29 mouse cellular contexts compared by ENCODE assay signal in the genomic region with DNA sequence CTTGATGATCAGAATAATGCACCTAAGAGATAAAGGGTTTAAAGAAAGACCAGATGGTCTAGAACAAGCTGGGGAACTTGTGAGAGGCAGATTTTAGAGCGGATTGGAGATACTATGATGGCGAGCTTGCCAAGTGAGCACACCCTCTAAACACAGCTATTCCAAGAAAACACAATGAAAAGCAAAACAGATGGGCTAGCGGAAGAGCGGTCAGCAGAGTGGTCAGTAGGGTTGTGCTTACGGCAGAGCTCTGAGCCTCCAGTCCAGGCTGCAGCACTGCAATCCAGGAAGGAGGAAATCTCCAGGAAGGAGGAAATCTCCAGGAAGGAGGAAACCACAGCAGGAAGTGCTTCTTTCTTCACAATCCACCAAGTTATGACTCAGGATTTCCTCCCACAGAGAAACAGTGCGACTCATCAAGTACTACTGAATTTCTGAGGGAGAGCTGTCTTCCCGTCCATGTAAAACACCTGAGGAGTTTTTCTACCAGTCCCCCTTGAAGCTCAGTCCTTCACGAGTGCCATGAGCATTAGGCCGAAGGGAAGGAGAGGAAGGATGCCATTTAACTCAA. TPM values are rescaled to one million over a fixed set of nuclear protein-coding genes. Genes with fewer than 3 reads are reported as not detected.
DNase-seq lines count a peak whose midpoint lies in the region; ATAC-seq and TF ChIP-seq lines count a peak whose summit lies in the region.
"Had no signal": no experiment of that assay in that cellular context is flagged by ENCODE, and none has a peak within 500 bp of the region (broad histone marks: within the 10 kb centered on the region; RNA-seq: fewer than 3 reads in every experiment).

No protein-coding gene starts in this region.

- no peaks in the 10 kb centered on the region; the same call in 1 of the 2 replicates for H3K4me1 ChIP-seq in liver, adult 2 months (ENCODE audit: control insufficient read depth, insufficient read depth, low read length)
- no peaks in the 10 kb centered on the region for H3K4me1 ChIP-seq in liver, embryonic 11.5 days (replicated peaks; ENCODE audit: control insufficient read depth, insufficient read depth, low read length)
- H3K4me1 ChIP-seq in E14TG2a.4 (replicated peaks; ENCODE audit: low read depth, low read length) = peaks cover 60% of the 10 kb centered on the region
- peaks cover 8% of the 10 kb centered on the region for H3K4me1 ChIP-seq in bone marrow, adult 2 months (ENCODE audit: control insufficient read depth, insufficient read depth, low read length)
- H3K4me1 ChIP-seq in hindbrain, embryonic 16.5 days (ENCODE audit: control insufficient read depth, insufficient read depth, low read depth, low read length) = no peaks in the 10 kb centered on the region
- H3K4me1 ChIP-seq in intestine, postnatal 0 days (replicated peaks; ENCODE audit: control insufficient read depth, insufficient read depth, low read length) = no peaks in the 10 kb centered on the region
- H3K4me1 ChIP-seq: embryonic facial prominence, embryonic 12.5 days; hindbrain, embryonic 13.5 days; kidney, embryonic 15.5 days; limb, embryonic 10.5 days; limb, embryonic 15.5 days; midbrain, embryonic 12.5 days had no signal

- H3K4me3 ChIP-seq in liver, adult 2 months (ENCODE audit: insufficient read depth, low read depth, low read length) = no peak overlapping the region
- H3K4me3 ChIP-seq in liver, embryonic 11.5 days (ENCODE audit: low read depth, low read length) = no peak overlapping the region
- H3K4me3 ChIP-seq in E14TG2a.4 (replicated peaks; ENCODE audit: low read length) = peak overlapping the region; percentile 45
- no peak overlapping the region for H3K4me3 ChIP-seq in bone marrow, adult 2 months (replicated peaks; ENCODE audit: control insufficient read depth, low read depth, low read length)
- no peak overlapping the region for H3K4me3 ChIP-seq in macrophage (ENCODE audit: inconsistent target)
- no peak overlapping the region for H3K4me3 ChIP-seq in hindbrain, embryonic 16.5 days (ENCODE audit: low read length)
- no peak overlapping the region for H3K4me3 ChIP-seq in intestine, postnatal 0 days (ENCODE audit: low read depth, low read length)
- H3K4me3 ChIP-seq: embryonic facial prominence, embryonic 12.5 days; hindbrain, embryonic 13.5 days; kidney, embryonic 15.5 days; limb, embryonic 10.5 days; limb, embryonic 15.5 days; megakaryocyte, embryonic 14.5 days; midbrain, embryonic 12.5 days had no signal

- H3K79me2 ChIP-seq in liver, adult 2 months (ENCODE audit: control insufficient read depth, insufficient read depth, low read length) = no peaks in the 10 kb centered on the region
- H3K79me2 ChIP-seq in macrophage (ENCODE audit: inconsistent target) = peaks cover 26% of the 10 kb centered on the region; the same call in 1 of the 2 replicates

- 0 out of 2 replicates have a peak overlapping the region, but pooled peaks have one; percentile 31 for H3K27ac ChIP-seq in liver, adult 2 months (replicated peaks; ENCODE audit: insufficient read depth, low read depth, low read length)
- no peak overlapping the region for H3K27ac ChIP-seq in liver, embryonic 11.5 days (ENCODE audit: low read depth, low read length)
- peak overlapping the region; percentile 3; the same call in 1 of the 2 replicates for H3K27ac ChIP-seq in bone marrow, adult 2 months (ENCODE audit: control insufficient read depth, insufficient read depth, low read depth, low read length, poor library complexity)
- 0 out of 2 replicates have a peak overlapping the region, but pooled peaks have one; percentile 2 for H3K27ac ChIP-seq in macrophage
- no peak overlapping the region for H3K27ac ChIP-seq in hindbrain, embryonic 16.5 days (ENCODE audit: low read depth, low read length)
- H3K27ac ChIP-seq in intestine, postnatal 0 days (ENCODE audit: low read depth, low read length) = no peak overlapping the region
- H3K27ac ChIP-seq: embryonic facial prominence, embryonic 12.5 days; hindbrain, embryonic 13.5 days; kidney, embryonic 15.5 days; limb, embryonic 10.5 days; limb, embryonic 15.5 days; midbrain, embryonic 12.5 days had no signal

- peaks cover 63% of the 10 kb centered on the region for H3K36me3 ChIP-seq in liver, adult 2 months (ENCODE audit: control insufficient read depth, insufficient read depth, low read length)
- peaks cover 19% of the 10 kb centered on the region; the same call in 1 of the 2 replicates for H3K36me3 ChIP-seq in liver, embryonic 11.5 days (ENCODE audit: control insufficient read depth, insufficient read depth, low read length)
- H3K36me3 ChIP-seq in E14TG2a.4 (ENCODE audit: insufficient read depth, low read length) (peaks cover 19% of the 10 kb centered on the region), macrophage (ENCODE audit: inconsistent target) (peaks cover 77% of the 10 kb centered on the region)
- H3K36me3 ChIP-seq in hindbrain, embryonic 16.5 days (ENCODE audit: control insufficient read depth, insufficient read depth, low read length) = peaks cover 20% of the 10 kb centered on the region
- peaks cover 60% of the 10 kb centered on the region for H3K36me3 ChIP-seq in intestine, postnatal 0 days (ENCODE audit: control insufficient read depth, insufficient read depth)

- no peak for DNase-seq in liver, adult 2 months (ENCODE audit: extremely low read depth, low read depth, low spot score)
- DNase-seq in liver, embryonic 11.5 days (ENCODE audit: low spot score) = no peak
- no peak for DNase-seq in thymus, adult 18-20 months
- DNase-seq: adrenal gland, postnatal 25 days; cerebellum, adult 8-10 months; cerebellum, postnatal 36 days; embryo, embryonic 11 days; forebrain, postnatal 0 days; gastrocnemius, postnatal 14 days; heart, adult 18-20 months; heart, postnatal 4 days; kidney, adult 11 months; kidney, postnatal 25 days; lung, embryonic 14.5 days; lung, postnatal 14 days had no signal

- TF ChIP-seq POLR2A in liver, adult 2 months (IDR thresholded peaks at IDR 0.05; ENCODE audit: extremely low read depth, insufficient read depth, low read length) = no peak
- TF ChIP-seq POLR2A in bone marrow, adult 2 months (IDR thresholded peaks at IDR 0.05; ENCODE audit: borderline replicate concordance, control insufficient read depth, low read depth, low read length) = no peak

- no peaks in the 10 kb centered on the region for H3K9me3 ChIP-seq in liver, embryonic 11.5 days (ENCODE audit: control insufficient read depth, low read length)
- H3K9me3 ChIP-seq in E14TG2a.4 (ENCODE audit: low read length) = no peaks in the 10 kb centered on the region
- no peaks in the 10 kb centered on the region; the same call in 1 of the 2 replicates for H3K9me3 ChIP-seq in hindbrain, embryonic 16.5 days (ENCODE audit: control insufficient read depth, low read length)
- no peaks in the 10 kb centered on the region for H3K9me3 ChIP-seq in intestine, postnatal 0 days (ENCODE audit: control insufficient read depth)
- H3K9me3 ChIP-seq: embryonic facial prominence, embryonic 12.5 days; hindbrain, embryonic 13.5 days; kidney, embryonic 15.5 days; limb, embryonic 10.5 days; limb, embryonic 15.5 days; megakaryocyte, embryonic 14.5 days; midbrain, embryonic 12.5 days had no signal

- no peak for ATAC-seq in liver, embryonic 11.5 days (replicated peaks; ENCODE audit: low FRiP score)
- no peak for ATAC-seq in hindbrain, embryonic 16.5 days
- ATAC-seq in intestine, postnatal 0 days = no peak
- ATAC-seq: forebrain, postnatal 0 days had no signal

- no peaks in the 10 kb centered on the region for H3K27me3 ChIP-seq in liver, adult 2 months (ENCODE audit: control insufficient read depth, insufficient read depth, low read length)
- no peaks in the 10 kb centered on the region for H3K27me3 ChIP-seq in liver, embryonic 11.5 days (replicated peaks; ENCODE audit: control insufficient read depth, insufficient read depth, low read length)
- H3K27me3 ChIP-seq in E14TG2a.4 (ENCODE audit: insufficient read depth, low read length) = no peaks in the 10 kb centered on the region
- no peaks in the 10 kb centered on the region for H3K27me3 ChIP-seq in hindbrain, embryonic 16.5 days (replicated peaks; ENCODE audit: control insufficient read depth, insufficient read depth, low read length)
- no peaks in the 10 kb centered on the region for H3K27me3 ChIP-seq in intestine, postnatal 0 days (replicated peaks; ENCODE audit: control insufficient read depth, insufficient read depth, low read length)
- H3K27me3 ChIP-seq: CH12.LX; embryonic facial prominence, embryonic 12.5 days; hindbrain, embryonic 13.5 days; kidney, embryonic 15.5 days; limb, embryonic 15.5 days; megakaryocyte, embryonic 14.5 days; midbrain, embryonic 12.5 days had no signal

- WGBS in liver, adult 2 months = 81% methylated on average over 9 of the region's 9 CpGs
- 80% methylated on average over 9 of the region's 9 CpGs for WGBS in liver, embryonic 11.5 days
- 60% methylated on average over 9 of the region's 9 CpGs for WGBS in bone marrow, adult 2 months
- WGBS in macrophage (ENCODE audit: missing documents) = 78% methylated on average over 9 of the region's 9 CpGs
- WGBS in hindbrain, embryonic 16.5 days = 85% methylated on average over 9 of the region's 9 CpGs
- 86% methylated on average over 9 of the region's 9 CpGs for WGBS in intestine, postnatal 0 days

- no peak overlapping the region for H3K4me2 ChIP-seq in liver, embryonic 11.5 days
- no peak overlapping the region for H3K4me2 ChIP-seq in hindbrain, embryonic 16.5 days (ENCODE audit: low read length)
- no peak overlapping the region for H3K4me2 ChIP-seq in intestine, postnatal 0 days (replicated peaks; ENCODE audit: low read depth)
- H3K4me2 ChIP-seq: embryonic facial prominence, embryonic 12.5 days; heart, embryonic 11.5 days; hindbrain, embryonic 13.5 days; kidney, embryonic 15.5 days; limb, embryonic 15.5 days; lung, embryonic 14.5 days; midbrain, embryonic 12.5 days had no signal

- no peak overlapping the region for H3K9ac ChIP-seq in liver, adult 2 months (ENCODE audit: low read depth, low read length)
- H3K9ac ChIP-seq in liver, embryonic 11.5 days (ENCODE audit: low read depth, low read length) = no peak overlapping the region
- H3K9ac ChIP-seq in hindbrain, embryonic 16.5 days (ENCODE audit: low read depth, low read length) = no peak overlapping the region
- H3K9ac ChIP-seq in intestine, postnatal 0 days (ENCODE audit: low read depth, low read length) = no peak overlapping the region
- H3K9ac ChIP-seq: embryonic facial prominence, embryonic 12.5 days; forebrain, postnatal 0 days; hindbrain, embryonic 13.5 days; kidney, embryonic 15.5 days; limb, embryonic 15.5 days; lung, embryonic 14.5 days; midbrain, embryonic 12.5 days had no signal

- no peak for TF ChIP-seq CTCF in liver, adult 2 months (IDR thresholded peaks at IDR 0.05; ENCODE audit: low read depth, low read length)
- TF ChIP-seq CTCF in E14TG2a.4 (conservative IDR thresholded peaks at IDR 0.05; ENCODE audit: low read length) = no peak
- no peak for TF ChIP-seq CTCF in bone marrow, adult 2 months (IDR thresholded peaks at IDR 0.05; ENCODE audit: control insufficient read depth, insufficient read depth, low read length)
- TF ChIP-seq CTCF in intestine, postnatal 0 days (IDR thresholded peaks at IDR 0.05; ENCODE audit: low read depth) = no peak

RNA-seq across cellular contexts. Expression of gene Fkbp15, which starts 46.6 kb away (rescaled TPM):
- total RNA-seq in liver, adult 2 months (2014; rRNA removed) = 22.7 and 24.5 TPM in 2 replicates
- polyA plus RNA-seq in liver, adult 2 months (2012; rRNA removed) = 17.4 and 20.0 TPM in 2 replicates
- polyA plus RNA-seq in liver, embryonic 11.5 days (2014; fragmentation: Nextera tagmentation; extraction: Ambion mirVana) = 26.9 and 29.9 TPM in 2 replicates
- 13.2 and 32.9 TPM in 2 replicates for polyA plus RNA-seq in bone marrow, adult 2 months (2011; ENCODE audit: insufficient read depth, insufficient read length, low replicate concordance, missing spikeins)
- total RNA-seq in macrophage (2018; cell fraction: chromatin; rRNA removed) = 100 to 1,000 TPM; 169 to 626 (median 517) TPM
- 100 to 1,000 TPM; 103 to 194 (median 146) TPM for total RNA-seq in macrophage (2018; cell fraction: cytosol; rRNA removed)
- total RNA-seq in macrophage (2018; cell fraction: nucleus; rRNA removed) = 100 to 1,000 TPM; 122 to 388 (median 268) TPM
- polyA plus RNA-seq in macrophage (2018) = 137 to 171 TPM (median 154 TPM) in 3 replicates
- 22.9 and 24.6 TPM in 2 replicates for polyA plus RNA-seq in hindbrain, embryonic 16.5 days (2015; fragmentation: Nextera tagmentation; extraction: Ambion mirVana)
- polyA plus RNA-seq in intestine, postnatal 0 days (2015; fragmentation: Nextera tagmentation; extraction: Ambion mirVana) = 16.9 and 18.3 TPM in 2 replicates

RNA-seq across cellular contexts. Expression of gene Slc31a1, which starts 46.8 kb away (rescaled TPM):
- total RNA-seq in liver, adult 2 months (2014; rRNA removed) = 88.4 and 91.4 TPM in 2 replicates
- 75.3 and 81.5 TPM in 2 replicates for polyA plus RNA-seq in liver, adult 2 months (2012; rRNA removed)
- 48.6 and 56.8 TPM in 2 replicates for polyA plus RNA-seq in liver, embryonic 11.5 days (2014; fragmentation: Nextera tagmentation; extraction: Ambion mirVana)
- polyA plus RNA-seq in bone marrow, adult 2 months (2011; ENCODE audit: insufficient read depth, insufficient read length, low replicate concordance, missing spikeins) = 4.9 and 7.3 TPM in 2 replicates
- 10 to 100 TPM in 25 of 26 experiments, 1 to 10 TPM in 1; 9.1 to 64.5 (median 30.9) TPM for total RNA-seq in macrophage (2018; cell fraction: chromatin; rRNA removed)
- total RNA-seq in macrophage (2018; cell fraction: cytosol; rRNA removed) = 100 to 1,000 TPM in 13 of 26 experiments, 10 to 100 TPM in 13; 80.7 to 117 (median 99.3) TPM
- 100 to 1,000 TPM in 10 of 26 experiments, 10 to 100 TPM in 16; 37.3 to 132 (median 94.5) TPM for total RNA-seq in macrophage (2018; cell fraction: nucleus; rRNA removed)
- polyA plus RNA-seq in macrophage (2018) = 73.8 to 99.5 TPM (median 84.1 TPM) in 3 replicates
- 50.0 and 51.1 TPM in 2 replicates for polyA plus RNA-seq in hindbrain, embryonic 16.5 days (2015; fragmentation: Nextera tagmentation; extraction: Ambion mirVana)
- 133 and 150 TPM in 2 replicates for polyA plus RNA-seq in intestine, postnatal 0 days (2015; fragmentation: Nextera tagmentation; extraction: Ambion mirVana)

RNA-seq across cellular contexts. Expression of gene Slc31a2, which starts 51.4 kb away (rescaled TPM):
- 9.7 and 10.2 TPM in 2 replicates for total RNA-seq in liver, adult 2 months (2014; rRNA removed)
- 9.3 and 12.8 TPM in 2 replicates for polyA plus RNA-seq in liver, adult 2 months (2012; rRNA removed)
- polyA plus RNA-seq in liver, embryonic 11.5 days (2014; fragmentation: Nextera tagmentation; extraction: Ambion mirVana) = 8.4 TPM in 2 replicates
- 7.8 and 13.3 TPM in 2 replicates for polyA plus RNA-seq in bone marrow, adult 2 months (2011; ENCODE audit: insufficient read depth, insufficient read length, low replicate concordance, missing spikeins)
- 100 to 1,000 TPM in 20 of 26 experiments, 10 to 100 TPM in 6; 30.8 to 346 (median 186) TPM for total RNA-seq in macrophage (2018; cell fraction: chromatin; rRNA removed)
- 100 to 1,000 TPM in 16 of 26 experiments, 10 to 100 TPM in 10; 40.5 to 406 (median 208) TPM for total RNA-seq in macrophage (2018; cell fraction: cytosol; rRNA removed)
- 100 to 1,000 TPM in 24 of 26 experiments, 10 to 100 TPM in 2; 78.8 to 617 (median 339) TPM for total RNA-seq in macrophage (2018; cell fraction: nucleus; rRNA removed)
- 40.1 to 89.6 TPM (median 57.2 TPM) in 3 replicates for polyA plus RNA-seq in macrophage (2018)
- polyA plus RNA-seq in hindbrain, embryonic 16.5 days (2015; fragmentation: Nextera tagmentation; extraction: Ambion mirVana) = 17.7 and 18.2 TPM in 2 replicates
- polyA plus RNA-seq in intestine, postnatal 0 days (2015; fragmentation: Nextera tagmentation; extraction: Ambion mirVana) = 16.1 and 17.8 TPM in 2 replicates

Comparison
In these comparisons a context has a peak if more than half of its experiments do, and no peak if none do; other contexts are left out.
1. H3K27ac ChIP-seq: peak in liver, adult 2 months (single experiment), bone marrow, adult 2 months (single experiment) and macrophage (single experiment); none in liver, embryonic 11.5 days (single experiment), hindbrain, embryonic 16.5 days (single experiment) and intestine, postnatal 0 days (single experiment).